Mouse (Mus musculus): Measurements from ENCODE around the gene Rnasel. TPM values are rescaled to one million over a fixed set of nuclear protein-coding genes. Genes with fewer than 3 reads are reported as not detected.

The Rnasel gene
- 15.3 and 15.7 TPM in 2 replicates for polyA plus RNA-seq (2016; fragmentation: Nextera tagmentation; extraction: Ambion mirVana)

DNA sequence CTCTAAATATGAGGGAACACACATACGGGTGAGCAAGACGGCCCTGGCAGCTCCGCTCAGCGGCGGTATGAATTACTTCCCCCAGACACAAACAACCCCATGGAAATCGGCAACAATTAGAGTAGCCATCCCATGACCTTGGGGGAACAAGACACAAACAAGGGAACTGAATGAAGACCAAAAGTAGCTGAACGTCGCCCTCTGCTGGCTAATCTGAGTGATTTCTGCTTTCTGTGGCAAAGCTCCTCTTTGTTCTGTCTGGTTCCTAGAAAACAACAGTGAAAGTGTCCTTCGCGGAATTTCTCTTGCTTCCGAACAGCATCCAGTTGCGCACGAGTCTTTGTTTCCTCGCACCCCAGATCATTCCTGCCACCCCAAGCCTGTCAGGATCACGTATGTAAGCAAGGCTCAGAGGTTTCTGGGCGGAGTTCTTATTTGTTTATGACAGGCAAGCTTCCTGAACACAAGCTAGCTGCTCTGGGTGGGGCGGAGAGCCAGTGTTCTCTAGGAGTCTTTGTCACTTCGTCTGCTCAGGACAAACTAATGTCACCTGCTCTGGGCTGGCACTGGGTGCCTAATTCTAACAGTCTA lies at the start of gene Rnasel:
Rnasel (plus strand) TSS at position 216 of the 591 bp plus-strand sequence.
- Histone ChIP-seq H3K4me2 (replicated peaks) (peak within 1 kb of the TSS; percentile 54), H3K27ac (peak within 1 kb of the TSS; percentile 36; the same call in 1 of the 2 replicates), H3K27me3 (no peaks in the 10 kb centered on the region), H3K9me3 (no peaks in the 10 kb centered on the region), H3K36me3 (no peaks in the 10 kb centered on the region; the same call in 1 of the 2 replicates), H3K9ac (peak within 1 kb of the TSS; percentile 61), H3K4me3 (peak within 1 kb of the TSS; percentile 39), H3K4me1 (peaks cover 9% of the 10 kb centered on the region; the same call in 1 of the 2 replicates)
- 7% methylated on average over 18 of the region's 18 CpGs for WGBS
- ATAC-seq (ENCODE audit: insufficient number of reproducible peaks, insufficient read depth, low FRiP score, low TSS enrichment) = peak; percentile 31; the same call in 1 of the 2 replicates

DNA sequence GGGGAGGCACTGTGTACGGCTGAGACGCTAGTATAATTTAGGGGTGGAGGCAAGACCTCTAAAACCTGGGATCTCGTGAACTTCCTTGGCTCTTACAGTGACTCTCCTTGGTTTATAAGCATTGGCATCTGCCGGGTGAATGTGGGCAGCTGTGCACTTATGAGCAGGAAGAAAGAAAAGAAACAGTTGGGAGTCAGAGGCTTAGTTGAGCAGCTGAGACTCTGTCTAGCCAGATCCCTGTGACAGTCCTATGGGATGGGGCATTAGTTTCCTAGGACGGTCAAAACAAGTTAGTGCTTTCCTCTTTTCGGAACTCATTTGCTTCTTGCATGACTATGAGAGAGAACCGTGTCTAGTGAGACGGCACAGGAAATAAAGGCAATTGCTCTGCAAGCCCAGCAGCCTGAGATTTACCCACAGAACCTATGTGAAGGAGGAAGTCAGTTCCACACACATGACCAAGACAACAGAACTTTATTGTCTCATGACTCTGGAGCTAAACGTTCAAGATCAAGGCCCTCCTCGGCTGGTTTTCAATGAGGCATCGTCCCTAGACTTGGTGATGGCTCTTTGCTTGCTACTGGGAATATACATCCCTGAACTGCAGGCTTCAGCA lies 48.7 kb upstream of the Rnasel start:
- no peak overlapping the region for H3K27ac ChIP-seq
- WGBS = 81% methylated on average over 11 of the region's 11 CpGs

DNA sequence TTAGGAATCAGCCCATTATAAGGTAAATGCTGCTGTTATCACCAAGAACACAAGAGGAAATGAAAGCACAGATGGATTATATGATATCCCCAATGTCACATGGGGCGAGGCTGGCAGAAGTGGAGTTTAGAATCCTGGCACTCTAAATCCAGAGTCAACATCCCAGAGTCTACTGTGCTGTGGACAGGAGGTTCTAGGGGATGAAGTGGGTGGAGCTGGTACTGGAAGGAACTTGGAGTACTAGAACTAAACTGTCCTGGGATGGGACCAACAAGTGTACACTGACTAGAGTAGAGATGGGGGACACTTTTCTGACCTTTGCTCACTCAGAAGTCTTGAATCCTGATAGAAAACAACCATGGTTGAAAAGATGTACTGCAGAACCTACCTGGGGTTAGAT lies 47.8 kb upstream of the Rnasel start:
- no peak for ATAC-seq (ENCODE audit: insufficient number of reproducible peaks, insufficient read depth, low FRiP score, low TSS enrichment)
- no peak overlapping the region for H3K4me2 ChIP-seq (replicated peaks)
- H3K4me1 ChIP-seq = peaks cover 52% of the 10 kb centered on the region
- H3K9ac ChIP-seq = no peak overlapping the region
- WGBS = 88% methylated on average over 1 of the region's 1 CpGs
- H3K27me3 ChIP-seq = peaks cover 2% of the 10 kb centered on the region; the same call in 1 of the 2 replicates
- H3K4me3 ChIP-seq = no peak overlapping the region
- H3K36me3 ChIP-seq = no peaks in the 10 kb centered on the region
- no peaks in the 10 kb centered on the region for H3K9me3 ChIP-seq
- no peak overlapping the region for H3K27ac ChIP-seq

More for the DNA sequence above, 48.7 kb upstream of the Rnasel start:
- H3K9me3 ChIP-seq = no peaks in the 10 kb centered on the region
- H3K36me3 ChIP-seq = no peaks in the 10 kb centered on the region
- H3K9ac ChIP-seq = no peak overlapping the region
- no peak overlapping the region for H3K4me2 ChIP-seq (replicated peaks)
- ATAC-seq (ENCODE audit: insufficient number of reproducible peaks, insufficient read depth, low FRiP score, low TSS enrichment) = no peak
- H3K4me1 ChIP-seq = peaks cover 52% of the 10 kb centered on the region
- H3K4me3 ChIP-seq = no peak overlapping the region
- peaks cover 2% of the 10 kb centered on the region; the same call in 1 of the 2 replicates for H3K27me3 ChIP-seq

DNA sequence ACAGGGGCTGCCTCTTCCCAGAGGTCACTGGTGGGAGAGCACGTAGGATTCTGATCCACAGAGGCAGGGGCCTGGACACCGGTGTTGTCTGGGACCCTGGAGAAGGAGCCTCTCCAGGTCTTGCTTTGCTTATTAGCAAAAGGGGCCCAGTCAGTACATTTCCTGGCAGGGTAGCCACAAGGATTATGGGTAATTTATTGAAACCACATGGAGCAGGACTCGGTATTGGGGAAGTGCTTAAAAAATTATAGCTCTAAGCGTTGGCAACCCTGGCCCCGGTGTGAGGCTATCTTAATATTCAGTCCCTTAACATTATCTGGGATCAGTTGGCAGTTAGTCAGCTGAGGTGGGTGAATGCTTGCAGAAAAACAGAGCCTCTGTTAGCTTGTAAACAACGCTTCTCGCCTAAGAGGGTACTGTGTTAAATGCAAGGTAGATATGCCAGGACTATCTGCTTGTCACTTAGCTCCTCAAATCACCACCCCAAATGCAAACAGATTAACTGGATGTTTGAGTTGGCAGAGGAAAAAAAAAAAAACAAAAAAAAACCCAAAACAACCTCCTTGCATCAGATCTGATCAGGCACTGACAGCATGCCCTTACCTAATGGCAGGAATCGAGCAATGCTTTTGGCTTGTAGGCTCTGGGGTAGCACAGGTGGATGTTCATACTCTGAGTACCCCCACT lies 46.9 kb upstream of the Rnasel start:
- Histone ChIP-seq H3K4me3 (no peak overlapping the region), H3K27me3 (peaks cover 2% of the 10 kb centered on the region; the same call in 1 of the 2 replicates), H3K9me3 (no peaks in the 10 kb centered on the region), H3K9ac (no peak overlapping the region), H3K27ac (no peak overlapping the region; the same call in 1 of the 2 replicates), H3K4me1 (peaks cover 52% of the 10 kb centered on the region), H3K36me3 (no peaks in the 10 kb centered on the region), H3K4me2 (replicated peaks) (no peak overlapping the region)
- 50% methylated on average over 8 of the region's 8 CpGs for WGBS
- ATAC-seq (ENCODE audit: insufficient number of reproducible peaks, insufficient read depth, low FRiP score, low TSS enrichment) = no peak

DNA sequence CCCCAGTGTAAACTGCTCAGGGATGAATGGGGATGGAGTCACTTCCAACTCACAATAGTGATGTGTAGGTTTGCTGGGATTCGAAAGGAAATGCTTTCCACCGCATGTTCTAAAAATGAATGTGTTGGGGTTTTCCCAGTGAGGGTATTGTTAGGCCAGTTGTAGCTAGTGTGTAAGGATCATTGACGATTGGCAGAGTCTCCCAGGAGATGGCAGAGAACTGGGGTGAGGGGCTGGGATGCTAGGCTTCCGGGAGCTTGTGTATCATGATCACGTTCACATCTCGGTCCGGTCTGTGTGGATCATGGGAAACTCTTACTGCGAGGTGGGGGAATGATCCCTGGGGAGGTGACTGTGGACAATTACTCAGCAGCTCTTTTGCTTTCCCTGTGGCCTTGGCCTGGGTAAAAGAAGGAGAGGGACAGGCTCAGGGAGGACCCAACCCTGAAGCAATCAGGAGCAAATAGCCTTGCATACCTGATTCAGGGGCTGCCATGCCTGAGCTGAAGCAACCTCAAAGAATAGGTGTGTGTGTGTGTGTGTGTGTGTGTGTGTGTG lies 46.3 kb upstream of the Rnasel start:
- WGBS = 40% methylated on average over 8 of the region's 8 CpGs
- H3K4me1 ChIP-seq = peaks cover 48% of the 10 kb centered on the region
- peak overlapping the region; percentile 32; the same call in 1 of the 2 replicates for H3K27ac ChIP-seq
- no peaks in the 10 kb centered on the region for H3K9me3 ChIP-seq
- H3K4me3 ChIP-seq = no peak overlapping the region
- no peak overlapping the region for H3K4me2 ChIP-seq (replicated peaks)
- no peak overlapping the region for H3K9ac ChIP-seq
- no peaks in the 10 kb centered on the region for H3K36me3 ChIP-seq
- peaks cover 2% of the 10 kb centered on the region; the same call in 1 of the 2 replicates for H3K27me3 ChIP-seq
- no peak for ATAC-seq (ENCODE audit: insufficient number of reproducible peaks, insufficient read depth, low FRiP score, low TSS enrichment)

DNA sequence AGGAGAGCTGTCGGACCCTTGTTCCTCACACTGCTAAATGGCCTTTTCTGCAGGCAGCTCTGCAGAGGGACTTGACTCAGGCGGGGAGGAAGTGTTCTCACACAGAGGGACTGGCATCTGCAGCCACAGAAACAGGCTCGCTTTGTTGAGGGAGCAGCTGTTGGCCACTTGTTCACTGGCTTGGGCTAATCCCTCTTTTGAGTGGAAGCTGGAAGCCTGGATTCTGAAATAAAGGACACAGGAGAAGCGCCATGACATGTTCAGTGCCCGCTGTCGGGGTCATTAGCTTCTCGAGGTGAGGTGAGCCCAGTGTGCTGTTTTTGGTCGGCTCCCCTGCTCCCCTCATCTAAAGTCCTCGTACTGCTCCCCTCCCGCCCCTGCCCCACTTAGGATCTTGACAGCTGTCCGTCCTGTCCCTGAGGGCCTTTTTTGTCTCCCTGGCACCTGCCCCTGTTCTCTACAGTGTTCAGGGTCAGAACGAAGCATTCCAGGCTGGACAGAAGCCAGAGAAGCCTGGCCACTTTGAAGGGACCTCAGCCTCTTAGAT lies 45.7 kb upstream of the Rnasel start:
- WGBS = 6% methylated on average over 11 of the region's 12 CpGs
- Histone ChIP-seq H3K27ac (peak overlapping the region; percentile 32; the same call in 1 of the 2 replicates), H3K4me2 (replicated peaks) (no peak overlapping the region), H3K9me3 (no peaks in the 10 kb centered on the region), H3K4me1 (peaks cover 45% of the 10 kb centered on the region), H3K27me3 (peaks cover 2% of the 10 kb centered on the region; the same call in 1 of the 2 replicates), H3K9ac (no peak overlapping the region), H3K36me3 (no peaks in the 10 kb centered on the region), H3K4me3 (no peak overlapping the region)
- peak; percentile 53; the same call in 1 of the 2 replicates for ATAC-seq (ENCODE audit: insufficient number of reproducible peaks, insufficient read depth, low FRiP score, low TSS enrichment)

DNA sequence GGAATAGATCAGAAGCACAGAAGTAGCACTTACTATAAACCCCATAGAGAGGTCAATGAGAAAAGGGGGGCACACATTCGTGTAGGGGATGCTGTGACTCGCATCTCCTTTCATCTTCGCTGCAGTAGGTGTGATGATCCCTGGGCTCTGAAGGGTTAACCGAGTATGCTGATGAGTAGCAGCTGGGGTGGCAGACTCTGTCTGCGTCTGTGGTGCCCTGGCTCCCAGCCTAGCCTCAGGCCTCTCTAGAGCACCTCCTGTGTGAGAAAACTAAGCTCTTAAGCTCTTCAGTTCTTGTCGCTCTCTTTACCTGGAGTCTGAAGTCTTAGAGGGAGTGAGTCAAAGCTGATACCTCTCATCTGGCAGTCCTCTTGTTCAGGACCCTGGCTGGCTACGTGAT lies 45.1 kb upstream of the Rnasel start:
- H3K4me3 ChIP-seq = no peak overlapping the region
- H3K27ac ChIP-seq = no peak overlapping the region
- no peak overlapping the region for H3K9ac ChIP-seq
- H3K27me3 ChIP-seq = peaks cover 2% of the 10 kb centered on the region; the same call in 1 of the 2 replicates
- H3K9me3 ChIP-seq = no peaks in the 10 kb centered on the region
- ATAC-seq (ENCODE audit: insufficient number of reproducible peaks, insufficient read depth, low FRiP score, low TSS enrichment) = no peak
- H3K4me1 ChIP-seq = peaks cover 41% of the 10 kb centered on the region
- no peaks in the 10 kb centered on the region for H3K36me3 ChIP-seq
- 6% methylated on average over 7 of the region's 7 CpGs for WGBS
- H3K4me2 ChIP-seq (replicated peaks) = no peak overlapping the region

DNA sequence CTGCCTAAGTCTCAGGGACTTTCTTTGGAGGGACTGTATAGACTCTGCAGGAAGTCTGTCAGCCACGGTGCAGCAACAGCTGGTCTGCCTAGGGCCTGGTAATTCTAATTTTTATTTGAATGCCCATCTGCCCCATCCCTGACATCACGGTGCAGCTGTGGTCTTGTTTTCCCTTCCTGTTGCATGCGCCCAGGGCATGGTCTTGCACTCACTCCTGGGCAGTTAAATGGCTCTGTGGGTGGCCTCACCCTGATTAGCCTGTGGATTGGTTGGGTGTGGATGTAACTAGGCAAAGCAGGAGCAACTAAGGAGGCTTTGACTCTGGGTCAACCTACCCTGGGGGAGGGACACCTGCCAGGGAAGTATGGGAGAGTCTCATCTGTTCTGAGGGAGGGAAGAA lies 44.2 kb upstream of the Rnasel start:
- H3K4me1 ChIP-seq = peaks cover 40% of the 10 kb centered on the region
- H3K27me3 ChIP-seq = peaks cover 2% of the 10 kb centered on the region; the same call in 1 of the 2 replicates
- ATAC-seq (ENCODE audit: insufficient number of reproducible peaks, insufficient read depth, low FRiP score, low TSS enrichment) = no peak
- H3K9ac ChIP-seq = no peak overlapping the region
- H3K36me3 ChIP-seq = no peaks in the 10 kb centered on the region
- H3K9me3 ChIP-seq = no peaks in the 10 kb centered on the region
- H3K4me3 ChIP-seq = no peak overlapping the region
- no peak overlapping the region for H3K27ac ChIP-seq
- H3K4me2 ChIP-seq (replicated peaks) = no peak overlapping the region
- 28% methylated on average over 3 of the region's 3 CpGs for WGBS

DNA sequence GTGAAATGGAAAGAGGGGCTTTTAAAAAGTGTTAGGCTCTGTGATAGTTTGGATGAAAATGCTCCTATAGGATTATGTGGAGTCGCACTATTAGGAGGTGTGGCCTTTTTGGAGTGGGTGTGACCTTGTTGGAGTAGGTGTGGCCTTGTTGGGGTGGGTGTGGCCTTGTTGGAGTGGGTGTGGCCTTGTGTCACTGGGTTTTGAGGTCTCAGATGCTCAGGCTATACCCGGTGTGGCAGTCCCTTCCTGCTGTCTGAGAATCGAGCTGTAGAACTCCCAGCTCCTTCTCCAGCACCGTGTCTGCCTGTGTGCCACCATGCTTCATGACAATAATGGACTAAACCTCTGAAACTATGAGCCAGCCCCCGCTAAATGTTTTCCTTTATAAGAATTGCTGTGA lies 40.6 kb upstream of the Rnasel start:
- H3K27ac ChIP-seq = no peak overlapping the region
- H3K4me3 ChIP-seq = no peak overlapping the region
- ATAC-seq (ENCODE audit: insufficient number of reproducible peaks, insufficient read depth, low FRiP score, low TSS enrichment) = no peak
- peaks cover 23% of the 10 kb centered on the region for H3K4me1 ChIP-seq
- WGBS = 87% methylated on average over 5 of the region's 5 CpGs
- peaks cover 2% of the 10 kb centered on the region; the same call in 1 of the 2 replicates for H3K27me3 ChIP-seq
- no peaks in the 10 kb centered on the region for H3K36me3 ChIP-seq
- no peak overlapping the region for H3K4me2 ChIP-seq (replicated peaks)
- no peak overlapping the region for H3K9ac ChIP-seq
- H3K9me3 ChIP-seq = no peaks in the 10 kb centered on the region

DNA sequence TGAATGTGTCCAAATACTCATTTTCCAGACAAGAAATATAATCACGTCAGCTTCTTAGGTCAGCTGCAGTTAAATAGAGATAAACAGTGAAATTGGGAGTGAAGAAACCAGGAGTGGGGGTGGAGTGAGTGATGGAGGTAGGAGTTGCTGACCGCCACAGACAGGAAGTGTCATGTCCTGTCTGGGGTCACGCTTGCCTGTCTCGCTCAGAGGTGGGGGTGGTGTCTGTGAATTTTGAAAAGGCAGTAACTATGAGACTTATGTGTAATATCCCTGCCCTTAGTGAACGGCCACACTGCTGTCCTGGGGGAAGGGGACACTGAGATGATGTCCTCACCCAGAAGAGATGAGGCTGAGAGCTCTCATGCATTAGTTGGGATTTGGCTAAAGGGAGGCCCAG lies 39.8 kb upstream of the Rnasel start:
- no peak overlapping the region for H3K4me2 ChIP-seq (replicated peaks)
- no peak overlapping the region for H3K9ac ChIP-seq
- no peak overlapping the region for H3K4me3 ChIP-seq
- H3K36me3 ChIP-seq = no peaks in the 10 kb centered on the region
- WGBS = 37% methylated on average over 5 of the region's 5 CpGs
- no peaks in the 10 kb centered on the region for H3K9me3 ChIP-seq
- no peaks in the 10 kb centered on the region for H3K27me3 ChIP-seq
- H3K27ac ChIP-seq = no peak overlapping the region
- no peak for ATAC-seq (ENCODE audit: insufficient number of reproducible peaks, insufficient read depth, low FRiP score, low TSS enrichment)
- H3K4me1 ChIP-seq = peaks cover 14% of the 10 kb centered on the region

DNA sequence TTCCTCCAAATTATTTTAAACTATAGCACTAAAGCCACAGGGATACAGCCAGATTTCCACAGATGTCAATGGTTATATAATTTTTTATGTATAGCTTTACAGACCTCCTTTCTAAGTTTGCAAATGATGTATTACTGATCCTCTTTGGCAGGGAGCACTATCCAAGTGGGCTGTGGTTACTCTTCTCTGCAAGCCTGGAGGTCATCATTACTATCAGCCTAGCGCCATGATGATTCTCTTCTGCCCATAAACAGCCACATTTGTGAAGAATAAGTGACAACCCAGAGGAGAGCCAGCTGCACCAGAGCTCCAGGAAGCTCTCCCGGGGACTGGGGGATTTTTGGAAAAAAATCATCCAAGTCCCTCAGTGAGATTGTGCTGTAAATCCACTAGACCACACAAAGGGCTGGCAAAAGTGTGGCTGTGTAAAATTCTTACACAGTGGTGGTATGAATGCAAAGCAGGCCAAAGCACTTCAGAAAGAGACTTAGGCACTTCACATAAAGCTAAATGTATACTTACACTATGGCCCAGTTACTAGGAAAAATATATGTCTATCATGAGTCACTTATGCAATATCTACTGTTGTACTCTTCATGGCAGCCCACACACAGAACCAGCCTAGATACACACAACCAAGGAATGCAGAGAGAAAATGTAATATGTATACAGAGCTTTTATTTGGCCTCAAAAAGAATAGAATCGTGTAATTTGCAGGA lies 37.5 kb upstream of the Rnasel start:
- H3K4me3 ChIP-seq = no peak overlapping the region
- 0 out of 2 replicates have a peak, but pooled peaks cover 7% of the 10 kb centered on the region for H3K4me1 ChIP-seq
- no peaks in the 10 kb centered on the region for H3K9me3 ChIP-seq
- H3K36me3 ChIP-seq = no peaks in the 10 kb centered on the region
- H3K9ac ChIP-seq = no peak overlapping the region
- H3K27ac ChIP-seq = no peak overlapping the region
- ATAC-seq (ENCODE audit: insufficient number of reproducible peaks, insufficient read depth, low FRiP score, low TSS enrichment) = no peak
- WGBS = 72% methylated on average over 3 of the region's 3 CpGs
- H3K27me3 ChIP-seq = no peaks in the 10 kb centered on the region
- no peak overlapping the region for H3K4me2 ChIP-seq (replicated peaks)
